Comparison of ENCODE assay signal across 8 mouse cellular contexts in the genomic region with DNA sequence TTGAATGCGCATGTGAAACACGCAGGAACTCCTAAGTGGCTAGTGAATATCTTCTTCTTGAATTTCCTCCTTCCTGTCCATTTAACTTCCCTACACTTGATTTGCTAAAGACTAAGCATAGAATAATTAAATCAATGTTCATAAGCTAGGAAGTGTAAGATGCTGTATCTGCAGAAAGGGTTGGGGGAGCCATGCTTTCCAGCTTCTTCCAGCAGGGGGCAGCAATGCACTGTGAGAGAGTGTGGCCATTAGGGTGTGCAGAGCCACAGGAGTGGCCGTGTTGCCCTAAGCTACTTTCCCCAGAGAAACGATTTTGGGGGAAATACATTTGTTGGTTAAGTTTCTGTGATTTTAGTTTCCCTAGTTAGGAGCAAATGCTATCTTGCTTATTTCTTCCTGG.
A peak's percentile ranks its signal among the peaks of the same experiment; 100 is the strongest.
DNase-seq lines count a peak whose midpoint lies in the region; ATAC-seq lines count a peak whose summit lies in the region.

No protein-coding gene starts in this region.

- ATAC-seq in CD4-positive, CD25-positive, alpha-beta regulatory T cell, adult 4 months = peak; percentile 64
- peak; percentile 72 for ATAC-seq in granulocyte monocyte progenitor cell, adult 5-6 weeks (replicated peaks; ENCODE audit: poor library complexity, severe bottlenecking)

- peak; percentile 78 to 82 for DNase-seq in adrenal gland, adult 18-20 months (ENCODE audit: low spot score in 2 of 2)
- DNase-seq in embryo, embryonic 10.5 days (ENCODE audit: low spot score) = peak; percentile 87
- peak; percentile 78 for DNase-seq in layer of hippocampus, adult 9-10 months (ENCODE audit: low spot score)
- DNase-seq in lung, postnatal 36 days = peak; percentile 79
- peak; percentile 85 to 91 for DNase-seq in right cerebral cortex, adult 2 months (ENCODE audit: low spot score in 2 of 2)
- DNase-seq in urinary bladder, adult 2 months (ENCODE audit: low spot score) = peak; percentile 60

Comparison
In these comparisons a context has a peak if more than half of its experiments do, and no peak if none do; other contexts are left out.
1. Peak in every context shown above with its lines: DNase-seq and ATAC-seq.